Mouse (Mus musculus): ENCODE measurements around the gene Ttf2.
A peak's percentile ranks its signal among the peaks of the same experiment; 100 is the strongest.

GRCm38 (mm10) chr3:100906916-100907315 lies 62.5 kb downstream of the Ttf2 start:
- TF ChIP-seq CTCF (IDR thresholded peaks at IDR 0.05; ENCODE audit: low read depth) (peak; percentile 51), EP300 (IDR thresholded peaks at IDR 0.05; ENCODE audit: low read depth) (no peak)

All from liver, postnatal 0 days (tissue).